In genomic region chr17:21384057-21384411, GRCm38 (mm10) we compare ENCODE assay signal across 8 mouse cellular contexts. TPM values are rescaled to one million over a fixed set of nuclear protein-coding genes. Genes with fewer than 3 reads are reported as not detected.
DNase-seq lines count a peak whose midpoint lies in the region; ATAC-seq and TF ChIP-seq lines count a peak whose summit lies in the region.

No protein-coding gene starts in this region.

- H3K9me3 ChIP-seq in forebrain, embryonic 12.5 days = no peaks in the 10 kb centered on the region
- no peaks in the 10 kb centered on the region for H3K9me3 ChIP-seq in limb, embryonic 15.5 days
- no peaks in the 10 kb centered on the region for H3K9me3 ChIP-seq in neural tube, embryonic 13.5 days

- no peaks in the 10 kb centered on the region for H3K79me2 ChIP-seq in C2C12 (ENCODE audit: control insufficient read depth, insufficient read depth)

- H3K27me3 ChIP-seq in C2C12 (ENCODE audit: control insufficient read depth, insufficient read depth, insufficient read length) = no peaks in the 10 kb centered on the region
- no peaks in the 10 kb centered on the region for H3K27me3 ChIP-seq in forebrain, embryonic 12.5 days
- H3K27me3 ChIP-seq in limb, embryonic 15.5 days = no peaks in the 10 kb centered on the region
- H3K27me3 ChIP-seq in neural tube, embryonic 13.5 days = no peaks in the 10 kb centered on the region

- peaks cover 5% of the 10 kb centered on the region; the same call in 1 of the 2 replicates for H3K4me1 ChIP-seq in forebrain, embryonic 12.5 days
- no peaks in the 10 kb centered on the region for H3K4me1 ChIP-seq in limb, embryonic 15.5 days
- H3K4me1 ChIP-seq in neural tube, embryonic 13.5 days (replicated peaks) = 0 out of 2 replicates have a peak, but pooled peaks cover 9% of the 10 kb centered on the region

- peak overlapping the region; percentile 30; the same call in 1 of the 2 replicates for H3K9ac ChIP-seq in forebrain, embryonic 12.5 days
- H3K9ac ChIP-seq in limb, embryonic 15.5 days = peak overlapping the region; percentile 18; the same call in 1 of the 2 replicates
- H3K9ac ChIP-seq in neural tube, embryonic 13.5 days = peak overlapping the region; percentile 65

- TF ChIP-seq CTCF in C2C12 (IDR thresholded peaks at IDR 0.05; ENCODE audit: control insufficient read depth, insufficient read depth, insufficient read length) = no peak

- H3K4me3 ChIP-seq in C2C12 (ENCODE audit: insufficient read depth, poor library complexity, severe bottlenecking) = peak overlapping the region; percentile 23
- H3K4me3 ChIP-seq in forebrain, embryonic 12.5 days (replicated peaks) = peak overlapping the region; percentile 45
- H3K4me3 ChIP-seq in limb, embryonic 15.5 days = peak overlapping the region; percentile 54
- peak overlapping the region; percentile 50 for H3K4me3 ChIP-seq in neural tube, embryonic 13.5 days

- H3ac ChIP-seq in C2C12 (ENCODE audit: control insufficient read depth, insufficient read length, low read depth) = no peak overlapping the region

- H3K79me3 ChIP-seq in C2C12 (ENCODE audit: low read depth) = no peaks in the 10 kb centered on the region

- ATAC-seq in forebrain, embryonic 12.5 days (ENCODE audit: low FRiP score) = peak; percentile 56; the same call in 1 of the 2 replicates
- ATAC-seq in limb, embryonic 15.5 days (ENCODE audit: insufficient number of reproducible peaks, low FRiP score, low TSS enrichment, low read depth) = no peak
- ATAC-seq in neural tube, embryonic 13.5 days (ENCODE audit: low read depth) = peak; percentile 56; the same call in 1 of the 2 replicates

- no peaks in the 10 kb centered on the region for H3K36me3 ChIP-seq in C2C12 (ENCODE audit: control insufficient read depth, insufficient read depth)
- H3K36me3 ChIP-seq in forebrain, embryonic 12.5 days (replicated peaks) = no peaks in the 10 kb centered on the region
- no peaks in the 10 kb centered on the region for H3K36me3 ChIP-seq in limb, embryonic 15.5 days
- no peaks in the 10 kb centered on the region for H3K36me3 ChIP-seq in neural tube, embryonic 13.5 days

- DNase-seq in adrenal gland, postnatal 25 days = peak; percentile 26
- no peak for DNase-seq in adrenal gland, adult 8-10 months
- no peak for DNase-seq in urinary bladder, postnatal 14 days (ENCODE audit: low spot score)
- no peak for DNase-seq in adrenal gland, postnatal 10 days

- WGBS in forebrain, embryonic 12.5 days = 14% methylated on average over 7 of the region's 8 CpGs
- 14% methylated on average over 8 of the region's 8 CpGs for WGBS in limb, embryonic 15.5 days
- WGBS in neural tube, embryonic 13.5 days = 10% methylated on average over 8 of the region's 8 CpGs

- H3K4me2 ChIP-seq in forebrain, embryonic 12.5 days = peak overlapping the region; percentile 71
- H3K4me2 ChIP-seq in limb, embryonic 15.5 days = peak overlapping the region; percentile 71
- peak overlapping the region; percentile 73 for H3K4me2 ChIP-seq in neural tube, embryonic 13.5 days

- no peak overlapping the region for H3K27ac ChIP-seq in forebrain, embryonic 12.5 days
- H3K27ac ChIP-seq in limb, embryonic 15.5 days = peak overlapping the region; percentile 51; the same call in 1 of the 2 replicates
- 0 out of 2 replicates have a peak overlapping the region, but pooled peaks have one; percentile 24 for H3K27ac ChIP-seq in neural tube, embryonic 13.5 days (replicated peaks)

TF ChIP-seq in C2C12, 6 proteins besides CTCF, POLR2A, EP300 and RAD21:
- peak; percentile 67 for TF ChIP-seq USF1 (IDR thresholded peaks at IDR 0.05; ENCODE audit: low read depth)
- TF ChIP-seq MYOG (IDR thresholded peaks at IDR 0.05; ENCODE audit: control insufficient read depth, extremely low read depth, insufficient read length) = no peak
TF ChIP-seq in C2C12: peak in this region for 1.

RNA-seq across cellular contexts. Expression of gene Zfp677, which starts 0.5 kb away (rescaled TPM):
- 5.3 and 6.0 TPM in 2 replicates for total RNA-seq in adrenal gland, postnatal 25 days (2021)
- 1 to 10 TPM; 5.4 to 5.9 (median 5.5) TPM for total RNA-seq in adrenal gland, adult 8-10 months (2022)
- polyA plus RNA-seq in C2C12 (2012; fragmentation: generic; extraction: Trizol) = 0.06 TPM
- polyA plus RNA-seq in forebrain, embryonic 12.5 days (2016; fragmentation: Nextera tagmentation; extraction: Ambion mirVana) = 2.3 and 2.4 TPM in 2 replicates
- polyA plus RNA-seq in limb, embryonic 15.5 days (2015; fragmentation: Nextera tagmentation; extraction: Ambion mirVana) = 4.2 and 4.6 TPM in 2 replicates
- polyA plus RNA-seq in neural tube, embryonic 13.5 days (2015; fragmentation: Nextera tagmentation; extraction: Ambion mirVana) = 4.3 and 5.6 TPM in 2 replicates
- total RNA-seq in adrenal gland, postnatal 10 days (2021) = 1 to 10 TPM; 2.6 to 3.6 TPM

RNA-seq across cellular contexts. Expression of gene Zfp54, which starts 39.0 kb away (rescaled TPM):
- total RNA-seq in adrenal gland, postnatal 25 days (2021) = 3.5 and 3.6 TPM in 2 replicates
- 1 to 10 TPM; 2.5 to 4.8 (median 3.5) TPM for total RNA-seq in adrenal gland, adult 8-10 months (2022)
- 0.97 TPM for polyA plus RNA-seq in C2C12 (2012; fragmentation: generic; extraction: Trizol)
- 2.5 and 2.6 TPM in 2 replicates for polyA plus RNA-seq in forebrain, embryonic 12.5 days (2016; fragmentation: Nextera tagmentation; extraction: Ambion mirVana)
- 5.3 and 6.0 TPM in 2 replicates for polyA plus RNA-seq in limb, embryonic 15.5 days (2015; fragmentation: Nextera tagmentation; extraction: Ambion mirVana)
- 5.0 and 5.6 TPM in 2 replicates for polyA plus RNA-seq in neural tube, embryonic 13.5 days (2015; fragmentation: Nextera tagmentation; extraction: Ambion mirVana)
- 1 to 10 TPM; 1.5 to 2.2 TPM for total RNA-seq in adrenal gland, postnatal 10 days (2021)
